Mouse (Mus musculus) heart, adult 2 months (tissue): ENCODE results near the gene Srsf7. TPM values are rescaled to one million over a fixed set of nuclear protein-coding genes. Genes with fewer than 3 reads are reported as not detected.
A peak's percentile ranks its signal among the peaks of the same experiment; 100 is the strongest.

Experiments
- DNase-seq, 2 experiments: peaks; one replicate each; pipeline ENCODE4 v3.0.0; 2021
- H3K27ac ChIP-seq: fragments of 200-600 bp; 2 replicates; pipeline ENCODE4 v1.8.1; 2022
- H3K27me3 ChIP-seq: fragments of 200-500 bp; 2 replicates; pipeline ENCODE4 v1.6.1; 2012; ENCODE audit warnings: mild to moderate bottlenecking, low read length, inconsistent platforms, mixed read lengths; ENCODE audit not compliant: control insufficient read depth, insufficient read depth
- H3K36me3 ChIP-seq: fragments of 200-500 bp; 2 replicates; pipeline ENCODE4 v1.6.1; 2012; ENCODE audit warnings: low read length, inconsistent platforms; ENCODE audit not compliant: control insufficient read depth, insufficient read depth
- H3K4me1 ChIP-seq: fragments of 200-500 bp; 2 replicates; pipeline ENCODE4 v1.6.1; 2011; ENCODE audit warnings: low read length; ENCODE audit not compliant: control insufficient read depth, insufficient read depth
- H3K4me3 ChIP-seq: fragments of 200-600 bp; 2 replicates; pipeline ENCODE4 v1.8.1; 2022
- H3K79me2 ChIP-seq: fragments of 200-500 bp; replicated peaks from 2 replicates; pipeline ENCODE4 v1.6.1; 2012; ENCODE audit warnings: mild to moderate bottlenecking, inconsistent platforms, low read length, moderate library complexity, mixed read lengths; ENCODE audit not compliant: control insufficient read depth, insufficient read depth
- H3K9ac ChIP-seq: fragments of 200-500 bp; 2 replicates; pipeline ENCODE4 v1.6.1; 2012; ENCODE audit warnings: low read depth, mild to moderate bottlenecking, control low read depth, inconsistent platforms, low read length, mixed read lengths
- CTCF ChIP-seq: fragments of 200-600 bp; IDR thresholded peaks from 2 replicates; pipeline ENCODE4 v1.8.1; 2022; ENCODE audit warnings: antibody characterized with exemption, mild to moderate bottlenecking, moderate library complexity
- EP300 ChIP-seq: fragments of 200-500 bp; IDR thresholded peaks from 2 replicates; pipeline ENCODE4 v1.6.1; 2011; ENCODE audit warnings: low read depth, low read length, control low read depth; ENCODE audit not compliant: insufficient read depth
- POLR2A ChIP-seq: fragments of 200-500 bp; IDR thresholded peaks from 2 replicates; pipeline ENCODE4 v1.6.1; 2011; ENCODE audit warnings: mild to moderate bottlenecking, low read depth, low read length, control low read depth; ENCODE audit not compliant: insufficient read depth
- WGBS: fragments of 180-500 bp; shearing (Covaris S2); methylation state at CpG from one replicate; pipeline ENCODE4 v1.1.7; 2018; 5-methylcytosine and 5-hydroxymethylcytosine counted together
- intact Hi-C: fragments of 180-260 bp; cut with DNase I; formaldehyde crosslinking; loops from one replicate; pipeline ENCODE4 v1.15.1; 2025
- polyA plus RNA-seq: library from polyadenylated mRNA; depleted of rRNA; stranded (reverse); fragments of >200 nt; gene quantifications from 2 replicates; pipeline ENCODE4 v1.2.3, GENCODE M21; 2012
- total RNA-seq, 2 experiments: library from RNA; stranded (reverse); gene quantifications; 2 replicates each; pipeline ENCODE4 v1.2.3; 2021

Gene Srsf7
- total and polyA plus RNA-seq, 3 experiments = 27.4 to 44.5 (median 38.5) TPM

GRCm38 (mm10) chr17:80169792-80170191 is 37.3 kb downstream of the Srsf7 start:
- WGBS = 94% methylated on average over 6 of the region's 6 CpGs
- Histone ChIP-seq H3K79me2 (no peaks in the 10 kb centered on the region), H3K4me1 (peaks cover 16% of the 10 kb centered on the region), H3K36me3 (no peaks in the 10 kb centered on the region; the same call in none of the 2 replicates), H3K27ac (no peak overlapping the region), H3K4me3 (no peak overlapping the region), H3K9ac (no peak overlapping the region), H3K27me3 (no peaks in the 10 kb centered on the region)
- TF ChIP-seq CTCF (no peak), POLR2A (no peak), EP300 (no peak)
- no peak for DNase-seq
- intact Hi-C loops = no loop called here

GRCm38 (mm10) chr17:80168425-80169182 is 38.5 kb downstream of the Srsf7 start:
- Histone ChIP-seq H3K79me2 (no peaks in the 10 kb centered on the region), H3K4me1 (peaks cover 17% of the 10 kb centered on the region), H3K4me3 (no peak overlapping the region; the same call in 1 of the 2 replicates), H3K27ac (peak overlapping the region; percentile 58), H3K27me3 (no peaks in the 10 kb centered on the region), H3K36me3 (no peaks in the 10 kb centered on the region; the same call in none of the 2 replicates), H3K9ac (no peak overlapping the region)
- no peak for TF ChIP-seq POLR2A
- TF ChIP-seq CTCF = no peak
- no peak for TF ChIP-seq EP300
- intact Hi-C loops = no loop called here
- 39% methylated on average over 16 of the region's 16 CpGs for WGBS
- DNase-seq = peak; percentile 46 to 63

- 39% methylated on average over 7 of the region's 7 CpGs for WGBS
- peaks cover 14% of the 10 kb centered on the region for H3K4me1 ChIP-seq
- no peaks in the 10 kb centered on the region for H3K27me3 ChIP-seq
- peak in 1 of 2 experiments; percentile 43 for DNase-seq
- TF ChIP-seq EP300 = 0 out of 2 replicates have a peak, but pooled peaks have one; percentile 19
- TF ChIP-seq CTCF = no peak
- H3K4me3 ChIP-seq = no peak overlapping the region
- no peaks in the 10 kb centered on the region; the same call in none of the 2 replicates for H3K36me3 ChIP-seq
- intact Hi-C loops = no loop called here
- peak overlapping the region; percentile 58 for H3K27ac ChIP-seq
- H3K9ac ChIP-seq = no peak overlapping the region
- no peaks in the 10 kb centered on the region for H3K79me2 ChIP-seq
These were observed 39.3 kb downstream of the Srsf7 start for GRCm38 (mm10) chr17:80167851-80168251.

DNA sequence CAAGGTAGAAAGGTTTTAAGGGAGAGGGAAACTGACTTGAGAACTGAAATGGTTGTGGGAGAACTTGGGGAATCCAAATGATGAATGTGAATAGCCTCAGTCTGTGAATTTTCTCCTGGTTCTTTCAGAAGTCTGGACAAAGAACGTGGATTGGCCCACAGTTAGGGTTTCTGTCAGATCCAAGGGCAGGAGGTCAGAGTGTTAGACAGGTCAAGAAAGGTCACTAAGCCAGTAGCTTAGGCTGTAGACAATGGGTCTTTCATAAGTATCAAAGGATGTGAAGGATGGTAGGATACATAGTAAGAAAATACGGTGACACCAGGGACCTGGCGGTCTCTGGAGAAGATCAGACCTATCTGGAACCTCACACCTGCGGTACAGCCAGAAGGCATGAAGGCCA is 39.7 kb downstream of the Srsf7 start:
- Histone ChIP-seq H3K4me3 (no peak overlapping the region), H3K27me3 (no peaks in the 10 kb centered on the region), H3K4me1 (peaks cover 14% of the 10 kb centered on the region), H3K27ac (peak overlapping the region; percentile 36), H3K36me3 (no peaks in the 10 kb centered on the region; the same call in none of the 2 replicates), H3K9ac (no peak overlapping the region), H3K79me2 (no peaks in the 10 kb centered on the region)
- intact Hi-C loops = no loop called here
- WGBS = 67% methylated on average over 4 of the region's 4 CpGs
- no peak for DNase-seq
- TF ChIP-seq CTCF = no peak
- no peak for TF ChIP-seq EP300
- TF ChIP-seq POLR2A = no peak

GRCm38 (mm10) chr17:80166346-80166745 is 40.8 kb downstream of the Srsf7 start:
- Histone ChIP-seq H3K27me3 (no peaks in the 10 kb centered on the region), H3K27ac (peak overlapping the region; percentile 56; the same call in 1 of the 2 replicates), H3K79me2 (no peaks in the 10 kb centered on the region), H3K4me3 (no peak overlapping the region), H3K9ac (no peak overlapping the region), H3K4me1 (peaks cover 16% of the 10 kb centered on the region), H3K36me3 (no peaks in the 10 kb centered on the region; the same call in none of the 2 replicates)
- TF ChIP-seq EP300 (no peak), CTCF (no peak), POLR2A (no peak)
- WGBS = 81% methylated on average over 6 of the region's 6 CpGs
- intact Hi-C loops = no loop called here
- DNase-seq = no peak

GRCm38 (mm10) chr17:80165741-80166140 is 41.4 kb downstream of the Srsf7 start:
- H3K36me3 ChIP-seq = no peaks in the 10 kb centered on the region; the same call in none of the 2 replicates
- H3K79me2 ChIP-seq = no peaks in the 10 kb centered on the region
- no peak overlapping the region for H3K4me3 ChIP-seq
- H3K4me1 ChIP-seq = peaks cover 17% of the 10 kb centered on the region
- no peaks in the 10 kb centered on the region for H3K27me3 ChIP-seq
- peak overlapping the region; percentile 56; the same call in 1 of the 2 replicates for H3K27ac ChIP-seq
- intact Hi-C loops = no loop called here
- peak overlapping the region; percentile 33; the same call in 1 of the 2 replicates for H3K9ac ChIP-seq
- 7% methylated on average over 6 of the region's 6 CpGs for WGBS
- DNase-seq = peak; percentile 52 to 79
- no peak for TF ChIP-seq POLR2A
- TF ChIP-seq CTCF = peak; percentile 28
- peak; percentile 85 for TF ChIP-seq EP300
